ENCODE assay signal across 8 mouse cellular contexts in genomic region chr1:121177908-121178311, GRCm38 (mm10).
A peak's percentile ranks its signal among the peaks of the same experiment; 100 is the strongest.
DNase-seq lines count a peak whose midpoint lies in the region; ATAC-seq and TF ChIP-seq lines count a peak whose summit lies in the region.

No protein-coding gene starts in this region.

- peak overlapping the region; percentile 66 for H3K4me3 ChIP-seq in E14TG2a.4 (replicated peaks; ENCODE audit: low read length)
- H3K4me3 ChIP-seq in embryonic fibroblast, embryonic 13.5 days (ENCODE audit: insufficient read depth, low read length) = peak overlapping the region; percentile 5
- no peak overlapping the region for H3K4me3 ChIP-seq in hindbrain, embryonic 15.5 days
- H3K4me3 ChIP-seq in neural tube, embryonic 14.5 days (ENCODE audit: low read depth, low read length) = no peak overlapping the region

- peak overlapping the region; percentile 35 for H3K4me2 ChIP-seq in hindbrain, embryonic 15.5 days
- 0 out of 2 replicates have a peak overlapping the region, but pooled peaks have one; percentile 1 for H3K4me2 ChIP-seq in neural tube, embryonic 14.5 days (ENCODE audit: low read depth, low read length)

- DNase-seq in cerebellum, postnatal 25 days = peak; percentile 19
- no peak for DNase-seq in cerebellum, adult 18-20 months
- no peak for DNase-seq in layer of hippocampus, adult 8-10 months (ENCODE audit: low spot score in 2 of 2)

- WGBS in hindbrain, embryonic 15.5 days = under 1% methylated on average over 31 of the region's 31 CpGs
- under 1% methylated on average over 31 of the region's 31 CpGs for WGBS in neural tube, embryonic 14.5 days

- peaks cover 25% of the 10 kb centered on the region for H3K9me3 ChIP-seq in E14TG2a.4 (ENCODE audit: low read length)
- no peaks in the 10 kb centered on the region for H3K9me3 ChIP-seq in hindbrain, embryonic 15.5 days
- no peaks in the 10 kb centered on the region for H3K9me3 ChIP-seq in neural tube, embryonic 14.5 days (ENCODE audit: control insufficient read depth, low read length)

- no peak overlapping the region for H3K27ac ChIP-seq in embryonic fibroblast, embryonic 13.5 days (ENCODE audit: insufficient read depth, low read length)
- H3K27ac ChIP-seq in hindbrain, embryonic 15.5 days (replicated peaks) = 0 out of 2 replicates have a peak overlapping the region, but pooled peaks have one; percentile 3
- no peak overlapping the region for H3K27ac ChIP-seq in neural tube, embryonic 14.5 days (ENCODE audit: low read depth, low read length)

- TF ChIP-seq POLR2A in embryonic fibroblast, embryonic 13.5 days (IDR thresholded peaks at IDR 0.05; ENCODE audit: low read depth, low read length) = no peak

- no peaks in the 10 kb centered on the region for H3K4me1 ChIP-seq in E14TG2a.4 (replicated peaks; ENCODE audit: low read depth, low read length)
- H3K4me1 ChIP-seq in embryonic fibroblast, embryonic 13.5 days (ENCODE audit: control insufficient read depth, insufficient read depth, low read length) = no peaks in the 10 kb centered on the region
- H3K4me1 ChIP-seq in hindbrain, embryonic 15.5 days (replicated peaks) = peaks cover 7% of the 10 kb centered on the region
- no peaks in the 10 kb centered on the region for H3K4me1 ChIP-seq in neural tube, embryonic 14.5 days (ENCODE audit: control insufficient read depth, insufficient read depth, low read length)

- no peak for TF ChIP-seq CTCF in E14TG2a.4 (conservative IDR thresholded peaks at IDR 0.05; ENCODE audit: low read length)
- no peak for TF ChIP-seq CTCF in embryonic fibroblast, embryonic 13.5 days (IDR thresholded peaks at IDR 0.05; ENCODE audit: borderline replicate concordance, insufficient read depth, low read length)

- peaks cover 6% of the 10 kb centered on the region; the same call in 1 of the 2 replicates for H3K27me3 ChIP-seq in E14TG2a.4 (ENCODE audit: insufficient read depth, low read length)
- H3K27me3 ChIP-seq in hindbrain, embryonic 15.5 days = peaks cover 65% of the 10 kb centered on the region
- H3K27me3 ChIP-seq in neural tube, embryonic 14.5 days (ENCODE audit: control insufficient read depth, insufficient read depth, low read length) = peaks cover 19% of the 10 kb centered on the region

- no peak for ATAC-seq in hindbrain, embryonic 15.5 days (ENCODE audit: low FRiP score, low read depth)
- peak; percentile 23; the same call in 1 of the 2 replicates for ATAC-seq in neural tube, embryonic 14.5 days (ENCODE audit: low read depth)
- no peak for ATAC-seq in CD4-positive, CD25-positive, alpha-beta regulatory T cell, adult 4 months

- no peak overlapping the region for H3K9ac ChIP-seq in hindbrain, embryonic 15.5 days
- H3K9ac ChIP-seq in neural tube, embryonic 14.5 days (replicated peaks; ENCODE audit: low read depth, low read length) = no peak overlapping the region

- no peaks in the 10 kb centered on the region for H3K36me3 ChIP-seq in E14TG2a.4 (ENCODE audit: insufficient read depth, low read length)
- no peaks in the 10 kb centered on the region for H3K36me3 ChIP-seq in hindbrain, embryonic 15.5 days
- no peaks in the 10 kb centered on the region for H3K36me3 ChIP-seq in neural tube, embryonic 14.5 days (ENCODE audit: control insufficient read depth, insufficient read depth, low read length)

Comparison
In these comparisons a context has a peak if more than half of its experiments do, and no peak if none do; other contexts are left out.
1. DNase-seq: peak in cerebellum, postnatal 25 days (2 of 2); none in cerebellum, adult 18-20 months (0 of 2) and layer of hippocampus, adult 8-10 months (0 of 2).
2. H3K4me3 ChIP-seq: peak in E14TG2a.4 (single experiment) and embryonic fibroblast, embryonic 13.5 days (single experiment); none in hindbrain, embryonic 15.5 days (single experiment) and neural tube, embryonic 14.5 days (single experiment).